Mouse (Mus musculus): ENCODE data around the gene Faf2.

DNA sequence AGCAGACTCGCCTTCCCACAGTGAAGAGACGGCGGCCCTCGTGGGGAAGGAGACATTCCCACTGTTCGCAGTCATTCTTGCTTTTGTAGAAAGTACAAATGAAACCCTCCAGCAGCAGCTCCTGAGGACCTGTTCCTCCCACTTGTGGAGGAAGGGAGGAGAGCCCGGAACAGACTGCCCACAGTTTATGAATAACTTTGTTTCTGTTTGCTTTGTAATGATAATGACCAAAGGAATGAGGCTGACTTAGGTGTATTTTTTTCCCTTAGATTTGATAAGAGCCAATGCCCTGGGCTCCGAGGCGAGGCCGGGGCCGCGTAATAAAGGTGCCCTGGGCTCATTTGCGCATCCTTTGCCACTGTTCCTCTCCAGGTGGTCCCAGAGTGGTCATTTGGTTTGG, 39.8 kb downstream of the Faf2 start:
- TF ChIP-seq CTCF (IDR thresholded peaks at IDR 0.05; ENCODE audit: low read depth) (no peak), EP300 (IDR thresholded peaks at IDR 0.05; ENCODE audit: low read depth) (no peak)
